Mouse (Mus musculus) B cell, adult 67 days (primary cell): ENCODE data around the gene 1700003H04Rik. TPM values are rescaled to one million over a fixed set of nuclear protein-coding genes. Genes with fewer than 3 reads are reported as not detected.

ENCODE experiments used
- total RNA-seq, 2 experiments: library from RNA; stranded (reverse); gene quantifications; 4 replicates each; pipeline ENCODE4 v1.2.4; 2023

1700003H04Rik gene
- not detected for total RNA-seq

DNA sequence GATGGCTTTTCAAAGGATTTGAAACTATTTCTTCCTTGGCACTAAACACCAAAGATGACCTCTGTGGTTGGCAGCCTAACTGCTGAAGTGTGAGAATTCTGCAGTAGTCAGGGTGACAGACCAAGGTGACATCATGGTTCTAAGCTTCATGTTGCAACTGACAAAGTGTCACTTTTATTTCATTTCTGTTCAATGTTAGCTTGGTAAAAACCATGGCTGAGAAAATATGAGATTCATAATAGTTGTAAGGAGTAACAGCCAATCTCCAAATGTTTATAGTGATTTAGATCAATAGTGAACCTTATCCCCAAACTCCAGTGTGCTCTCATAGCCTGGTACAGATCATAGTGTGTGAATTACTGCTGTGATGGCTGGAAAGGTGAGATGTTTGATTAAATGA is at the start of gene 1700003H04Rik:
1700003H04Rik (minus strand) TSS at position 101 of the 400 bp plus-strand sequence.

Other genes with a start within 250 kb of the 1700003H04Rik start
- gene 1700006A11Rik, start 155.1 kb downstream of the 1700003H04Rik start, total RNA-seq, result not detected